Mouse (Mus musculus) G1E (cell line): ENCODE results near the gene Naa50.

Experiments used
- CTCF ChIP-seq: IDR thresholded peaks from 2 replicates; pipeline ENCODE4 v1.5.1; 2012; ENCODE audit warnings: low read depth, low read length, inconsistent platforms, mixed read lengths
- GATA1 ChIP-seq: IDR thresholded peaks from 2 replicates; pipeline ENCODE4 v1.6.1; 2012; ENCODE audit warnings: borderline replicate concordance, low read length, inconsistent platforms, mixed read lengths

DNA sequence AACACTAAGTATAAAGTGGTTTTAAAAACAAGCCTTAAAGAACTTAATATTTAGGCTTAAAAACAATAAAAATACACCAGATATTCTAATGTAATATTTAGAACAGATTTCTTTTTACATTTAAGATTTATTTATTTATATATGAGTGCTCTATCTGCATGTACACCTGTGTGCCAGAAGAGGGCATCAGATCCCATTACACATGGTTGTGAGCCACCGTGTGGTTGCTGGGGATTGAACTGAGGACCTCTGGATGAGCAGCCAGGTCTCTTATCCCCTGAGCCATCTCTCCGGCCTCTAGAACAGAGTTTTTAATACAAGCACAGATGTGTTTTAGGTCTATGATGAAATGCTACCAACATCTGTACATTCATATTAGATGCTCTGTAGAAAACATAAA is 36.7 kb upstream of the Naa50 start:
- TF ChIP-seq CTCF (no peak), GATA1 (no peak)
